Comparison of ENCODE assay signal across 9 mouse cellular contexts in the genomic region with DNA sequence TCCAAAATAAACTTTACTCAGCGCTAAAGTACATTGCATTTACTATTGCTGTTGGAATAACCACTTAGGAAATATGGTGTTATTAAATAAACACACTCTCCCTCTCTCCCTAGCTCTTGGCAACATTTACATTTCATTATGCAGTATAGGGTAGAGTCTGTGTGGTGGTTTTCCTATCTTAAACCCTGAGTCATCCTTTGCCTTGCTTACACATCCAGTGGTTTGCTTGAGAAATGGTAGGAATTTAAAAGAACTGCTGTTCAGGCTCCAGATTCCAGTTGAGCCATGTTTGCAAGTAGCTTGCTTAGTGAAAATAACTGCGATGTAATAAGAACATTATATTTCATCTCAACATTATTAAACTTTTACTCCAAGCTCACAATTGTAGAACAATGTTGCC. TPM values are rescaled to one million over a fixed set of nuclear protein-coding genes. Genes with fewer than 3 reads are reported as not detected.
A peak's percentile ranks its signal among the peaks of the same experiment; 100 is the strongest.
DNase-seq lines count a peak whose midpoint lies in the region; ATAC-seq and TF ChIP-seq lines count a peak whose summit lies in the region.
"Had no signal": no experiment of that assay in that cellular context is flagged by ENCODE, and none has a peak within 500 bp of the region (broad histone marks: within the 10 kb centered on the region; RNA-seq: fewer than 3 reads in every experiment).

No protein-coding gene starts in this region.

- H3K4me1 ChIP-seq in liver, embryonic 11.5 days (replicated peaks; ENCODE audit: control insufficient read depth, insufficient read depth, low read length) = no peaks in the 10 kb centered on the region
- H3K4me1 ChIP-seq in liver, postnatal 0 days (ENCODE audit: insufficient read depth) = peaks cover 4% of the 10 kb centered on the region
- peaks cover 39% of the 10 kb centered on the region for H3K4me1 ChIP-seq in forebrain, embryonic 10.5 days
- peaks cover 6% of the 10 kb centered on the region; the same call in 1 of the 2 replicates for H3K4me1 ChIP-seq in limb, embryonic 11.5 days (ENCODE audit: control insufficient read depth, insufficient read depth, low read length)
- 0 out of 2 replicates have a peak, but pooled peaks cover 4% of the 10 kb centered on the region for H3K4me1 ChIP-seq in stomach, embryonic 15.5 days

- WGBS in liver, embryonic 11.5 days = 55% methylated on average over 2 of the region's 2 CpGs
- WGBS in liver, postnatal 0 days (ENCODE audit: insufficient replicate concordance) = 57% methylated on average over 2 of the region's 2 CpGs
- WGBS in forebrain, embryonic 10.5 days = 66% methylated on average over 2 of the region's 2 CpGs
- 61% methylated on average over 2 of the region's 2 CpGs for WGBS in limb, embryonic 11.5 days
- 36% methylated on average over 2 of the region's 2 CpGs for whole genome bisulfite sequencing in stomach, embryonic 15.5 days

- no peak for TF ChIP-seq CTCF in liver, postnatal 0 days (IDR thresholded peaks at IDR 0.05; ENCODE audit: low read depth)

- H3K27me3 ChIP-seq in liver, embryonic 11.5 days (replicated peaks; ENCODE audit: control insufficient read depth, insufficient read depth, low read length) = peaks cover 22% of the 10 kb centered on the region
- peaks cover 14% of the 10 kb centered on the region for H3K27me3 ChIP-seq in liver, postnatal 0 days (ENCODE audit: insufficient read depth, low read length)
- no peaks in the 10 kb centered on the region for H3K27me3 ChIP-seq in forebrain, embryonic 10.5 days (ENCODE audit: poor library complexity, severe bottlenecking)
- no peaks in the 10 kb centered on the region for H3K27me3 ChIP-seq in limb, embryonic 11.5 days (ENCODE audit: control insufficient read depth, insufficient read depth, low read length)
- H3K27me3 ChIP-seq in stomach, embryonic 15.5 days (replicated peaks) = no peaks in the 10 kb centered on the region

- no peak for DNase-seq in liver, embryonic 11.5 days (ENCODE audit: low spot score)
- DNase-seq in liver, postnatal 0 days = no peak
- DNase-seq in forebrain, embryonic 10.5 days (ENCODE audit: extremely low spot score, low spot score) = no peak
- no peak for DNase-seq in limb, embryonic 11.5 days (ENCODE audit: low spot score)
- DNase-seq in right cerebral cortex, postnatal 25 days = no peak
- no peak for DNase-seq in adrenal gland, adult (ENCODE audit: inconsistent age in 2 of 2, low spot score in 1 of 2)
- no peak for DNase-seq in urinary bladder, postnatal 10 days (ENCODE audit: low spot score)
- DNase-seq: thymus, adult 2 months had no signal

- no peak overlapping the region for H3K27ac ChIP-seq in liver, embryonic 11.5 days (ENCODE audit: low read depth, low read length)
- H3K27ac ChIP-seq in liver, postnatal 0 days (ENCODE audit: low read depth) = no peak overlapping the region
- H3K27ac ChIP-seq in forebrain, embryonic 10.5 days = peak overlapping the region; percentile 100
- H3K27ac ChIP-seq in limb, embryonic 11.5 days (replicated peaks; ENCODE audit: low read depth, low read length) = no peak overlapping the region
- peak overlapping the region; percentile 65; the same call in 1 of the 2 replicates for H3K27ac ChIP-seq in stomach, embryonic 15.5 days

- H3K4me2 ChIP-seq in liver, embryonic 11.5 days = peak overlapping the region; percentile 73
- no peak overlapping the region for H3K4me2 ChIP-seq in liver, postnatal 0 days (ENCODE audit: low read depth, low read length)
- H3K4me2 ChIP-seq in limb, embryonic 11.5 days (ENCODE audit: low read depth, severe bottlenecking) = peak overlapping the region; percentile 44
- H3K4me2 ChIP-seq in stomach, embryonic 15.5 days = peak overlapping the region; percentile 67

- no peak for ATAC-seq in liver, embryonic 11.5 days (replicated peaks; ENCODE audit: low FRiP score)
- ATAC-seq in liver, postnatal 0 days = no peak
- no peak for ATAC-seq in limb, embryonic 11.5 days (ENCODE audit: insufficient number of reproducible peaks, low FRiP score, low TSS enrichment, low read depth)
- no peak for ATAC-seq in stomach, embryonic 15.5 days (ENCODE audit: insufficient read depth, low FRiP score, low read depth)

- H3K4me3 ChIP-seq in liver, embryonic 11.5 days (ENCODE audit: low read depth, low read length) = peak overlapping the region; percentile 66; the same call in 1 of the 2 replicates
- no peak overlapping the region for H3K4me3 ChIP-seq in liver, postnatal 0 days (ENCODE audit: low read depth, low read length)
- peak overlapping the region; percentile 92 for H3K4me3 ChIP-seq in forebrain, embryonic 10.5 days
- peak overlapping the region; percentile 92 for H3K4me3 ChIP-seq in limb, embryonic 11.5 days (ENCODE audit: low read depth, low read length)
- H3K4me3 ChIP-seq in stomach, embryonic 15.5 days (replicated peaks) = peak overlapping the region; percentile 67

- H3K9me3 ChIP-seq in liver, embryonic 11.5 days (ENCODE audit: control insufficient read depth, low read length) = no peaks in the 10 kb centered on the region
- no peaks in the 10 kb centered on the region for H3K9me3 ChIP-seq in liver, postnatal 0 days (ENCODE audit: low read length)
- H3K9me3 ChIP-seq in forebrain, embryonic 10.5 days = no peaks in the 10 kb centered on the region
- no peaks in the 10 kb centered on the region for H3K9me3 ChIP-seq in limb, embryonic 11.5 days (ENCODE audit: control insufficient read depth, low read length)
- no peaks in the 10 kb centered on the region for H3K9me3 ChIP-seq in stomach, embryonic 15.5 days

- TF ChIP-seq EP300 in liver, postnatal 0 days (IDR thresholded peaks at IDR 0.05; ENCODE audit: low read depth) = no peak

- H3K36me3 ChIP-seq in liver, embryonic 11.5 days (ENCODE audit: control insufficient read depth, insufficient read depth, low read length) = no peaks in the 10 kb centered on the region
- H3K36me3 ChIP-seq in liver, postnatal 0 days (replicated peaks; ENCODE audit: insufficient read depth, low read length) = no peaks in the 10 kb centered on the region
- no peaks in the 10 kb centered on the region for H3K36me3 ChIP-seq in forebrain, embryonic 10.5 days (replicated peaks)
- no peaks in the 10 kb centered on the region for H3K36me3 ChIP-seq in limb, embryonic 11.5 days (ENCODE audit: control insufficient read depth, insufficient read depth, low read length)
- H3K36me3 ChIP-seq in stomach, embryonic 15.5 days = no peaks in the 10 kb centered on the region

- no peak overlapping the region for H3K9ac ChIP-seq in liver, embryonic 11.5 days (ENCODE audit: low read depth, low read length)
- H3K9ac ChIP-seq in liver, postnatal 0 days (replicated peaks) = no peak overlapping the region
- H3K9ac ChIP-seq in limb, embryonic 11.5 days (ENCODE audit: low read length) = no peak overlapping the region
- no peak overlapping the region for H3K9ac ChIP-seq in stomach, embryonic 15.5 days

RNA-seq across cellular contexts. Expression of a gene that starts 3.3 kb away (rescaled TPM):
- 17.8 and 18.8 TPM in 2 replicates for polyA plus RNA-seq in liver, embryonic 11.5 days (2014; fragmentation: Nextera tagmentation; extraction: Ambion mirVana)
- 4.4 and 4.8 TPM in 2 replicates for polyA plus RNA-seq in liver, postnatal 0 days (2015; fragmentation: Nextera tagmentation; extraction: Ambion mirVana)
- 36.5 and 38.0 TPM in 2 replicates for polyA plus RNA-seq in forebrain, embryonic 10.5 days (2016; fragmentation: Nextera tagmentation; extraction: Ambion mirVana)
- polyA plus RNA-seq in limb, embryonic 11.5 days (2014; fragmentation: Nextera tagmentation; extraction: Ambion mirVana) = 39.1 and 47.5 TPM in 2 replicates
- 52.4 and 57.0 TPM in 2 replicates for polyA plus RNA-seq in stomach, embryonic 15.5 days (2015; fragmentation: Nextera tagmentation; extraction: Ambion mirVana)

Comparison
In these comparisons a context has a peak if more than half of its experiments do, and no peak if none do; other contexts are left out.
1. H3K27ac ChIP-seq: peak in forebrain, embryonic 10.5 days (single experiment) and stomach, embryonic 15.5 days (single experiment); none in liver, embryonic 11.5 days (single experiment), liver, postnatal 0 days (single experiment) and limb, embryonic 11.5 days (single experiment).